Mouse (Mus musculus) liver, embryonic 16.5 days (tissue): ENCODE results near the gene Tmem138. TPM values are rescaled to one million over a fixed set of nuclear protein-coding genes. Genes with fewer than 3 reads are reported as not detected.
"Not testable (repeated sequence)": the region's sequence is repeated elsewhere in the genome, so short reads cannot be mapped to it uniquely, and the experiment has no call there.

ENCODE experiments used
- ATAC-seq: fragments of 200-750 bp; cut with Nextera tagmentation; 2 replicates; pipeline ENCODE4 v1.8.0; 2017; ENCODE audit warnings: low read depth, mild to moderate bottlenecking, moderate number of reproducible peaks, moderate library complexity
- H3K27ac ChIP-seq: fragments of 300-500 bp; sonication (generic); 2 replicates; pipeline ENCODE4 v1.5.1; 2014; ENCODE audit warnings: mild to moderate bottlenecking, low read length
- H3K27me3 ChIP-seq: fragments of 300-500 bp; sonication (generic); 2 replicates; pipeline ENCODE4 v1.6.1; 2014; ENCODE audit warnings: low read depth, low read length, mixed read lengths; ENCODE audit not compliant: control insufficient read depth, insufficient read depth
- H3K36me3 ChIP-seq: fragments of 300-500 bp; sonication (generic); 2 replicates; pipeline ENCODE4 v1.6.1; 2014; ENCODE audit warnings: mild to moderate bottlenecking; ENCODE audit not compliant: control insufficient read depth, insufficient read depth
- H3K4me1 ChIP-seq: fragments of 300-500 bp; sonication (generic); 2 replicates; pipeline ENCODE4 v1.6.1; 2014; ENCODE audit warnings: low read depth, low read length, mixed read lengths; ENCODE audit not compliant: control insufficient read depth
- H3K4me2 ChIP-seq: fragments of 300-500 bp; sonication (generic); 2 replicates; pipeline ENCODE4 v1.6.1; 2014; ENCODE audit warnings: low read depth, low read length, mixed read lengths
- H3K4me3 ChIP-seq: fragments of 300-500 bp; sonication (generic); 2 replicates; pipeline ENCODE4 v1.5.1; 2014; ENCODE audit warnings: low read depth, mild to moderate bottlenecking, low read length
- H3K9ac ChIP-seq: fragments of 300-500 bp; sonication (generic); 2 replicates; pipeline ENCODE4 v1.6.1; 2014; ENCODE audit warnings: low read depth, low read length
- H3K9me3 ChIP-seq: fragments of 300-500 bp; sonication (generic); replicated peaks from 2 replicates; pipeline ENCODE4 v1.6.1; 2016; ENCODE audit warnings: low read length; ENCODE audit not compliant: control insufficient read depth
- whole genome bisulfite sequencing: fragments of 180-500 bp; shearing (Covaris S2); extraction: QIAGEN DNeasy Blood & Tissue Kit; methylation state at CpG from one replicate; pipeline ENCODE4 v1.1.7; 2014; ENCODE audit not compliant: insufficient replicate concordance; 5-methylcytosine and 5-hydroxymethylcytosine counted together
- polyA plus RNA-seq: library from polyadenylated mRNA; unstranded; fragments of >200 nt; fragmentation: Nextera tagmentation; extraction: Ambion mirVana; gene quantifications from 2 replicates; pipeline ENCODE4 v1.2.1, GENCODE M21; 2015

The Tmem138 gene
- polyA plus RNA-seq, 1 experiment from 2014 or later = 10.5 TPM

GRCm38 (mm10) chr19:10560108-10560507, 17.1 kb downstream of the Tmem138 start:
- no peak overlapping the region for H3K4me2 ChIP-seq
- no peak overlapping the region for H3K9ac ChIP-seq
- WGBS = 40% methylated on average over 5 of the region's 5 CpGs
- ATAC-seq = no peak
- H3K27me3 ChIP-seq = no peaks in the 10 kb centered on the region
- H3K36me3 ChIP-seq = no peaks in the 10 kb centered on the region
- no peak overlapping the region for H3K27ac ChIP-seq
- H3K9me3 ChIP-seq = no peaks in the 10 kb centered on the region
- H3K4me1 ChIP-seq = peaks cover 9% of the 10 kb centered on the region
- H3K4me3 ChIP-seq = no peak overlapping the region

- H3K9ac ChIP-seq, H3K9me3 ChIP-seq, H3K4me2 ChIP-seq, ATAC-seq, H3K27ac ChIP-seq, H3K27me3 ChIP-seq, H3K4me3 ChIP-seq, H3K36me3 ChIP-seq: not testable (repeated sequence)
- peaks cover 12% of the 10 kb centered on the region for H3K4me1 ChIP-seq
- whole genome bisulfite sequencing = 67% methylated on average over 4 of the region's 4 CpGs
Measured at GRCm38 (mm10) chr19:10557837-10558375, 19.3 kb downstream of the Tmem138 start.

DNA sequence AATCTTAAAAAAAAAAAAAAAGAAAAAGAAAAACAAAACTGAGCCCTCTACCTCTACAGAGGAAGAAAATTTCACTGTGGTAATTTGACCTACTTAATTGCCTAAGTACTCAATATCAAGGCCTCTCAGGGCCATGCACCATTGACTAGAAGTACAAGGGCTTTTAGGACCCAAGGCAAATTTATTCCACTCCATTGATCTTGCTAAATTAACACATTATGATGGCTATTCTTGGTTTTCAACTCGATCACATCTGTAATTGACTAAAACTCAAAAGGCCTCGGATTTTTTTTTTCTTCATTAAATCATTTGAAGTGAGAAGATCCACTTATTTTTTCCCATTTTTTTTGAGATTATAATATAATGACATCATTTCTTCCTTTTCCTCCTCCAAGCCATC, 19.7 kb downstream of the Tmem138 start:
- Histone ChIP-seq H3K9me3 (no peaks in the 10 kb centered on the region), H3K4me2 (no peak overlapping the region), H3K27me3 (no peaks in the 10 kb centered on the region), H3K4me3 (no peak overlapping the region), H3K4me1 (peaks cover 12% of the 10 kb centered on the region), H3K36me3 (no peaks in the 10 kb centered on the region), H3K27ac (no peak overlapping the region), H3K9ac (no peak overlapping the region)
- no peak for ATAC-seq
- 66% methylated on average over 2 of the region's 2 CpGs for WGBS

- WGBS = 56% methylated on average over 2 of the region's 2 CpGs
- H3K4me1 ChIP-seq = peaks cover 12% of the 10 kb centered on the region
- no peaks in the 10 kb centered on the region for H3K27me3 ChIP-seq
- H3K36me3 ChIP-seq = no peaks in the 10 kb centered on the region
- H3K9me3 ChIP-seq = no peaks in the 10 kb centered on the region
- H3K27ac ChIP-seq = no peak overlapping the region
- H3K4me3 ChIP-seq = no peak overlapping the region
- H3K4me2 ChIP-seq = no peak overlapping the region
- ATAC-seq = no peak
- no peak overlapping the region for H3K9ac ChIP-seq
Measured at GRCm38 (mm10) chr19:10557001-10557400, 20.2 kb downstream of the Tmem138 start.

- ATAC-seq = peak; percentile 99
- Histone ChIP-seq H3K4me2 (peak within 1 kb of the TSS; percentile 74), H3K27ac (peak within 1 kb of the TSS; percentile 78), H3K9me3 (no peaks in the 10 kb centered on the region), H3K36me3 (peaks cover 3% of the 10 kb centered on the region; the same call in 1 of the 2 replicates), H3K4me1 (peaks cover 12% of the 10 kb centered on the region), H3K9ac (peak within 1 kb of the TSS; percentile 82), H3K4me3 (peak within 1 kb of the TSS; percentile 75), H3K27me3 (no peaks in the 10 kb centered on the region)
- 2% methylated on average over 43 of the region's 43 CpGs for WGBS
Measured at GRCm38 (mm10) chr19:10555624-10556510, 21.3 kb downstream of the Tmem138 start, which contains the start of gene Tmem216. Tmem216 (minus strand) TSS chr19:10556238.

- no peaks in the 10 kb centered on the region for H3K27me3 ChIP-seq
- H3K36me3 ChIP-seq = peaks cover 77% of the 10 kb centered on the region
- ATAC-seq = peak; percentile 93
- H3K9ac ChIP-seq = no peak overlapping the region
- H3K9me3 ChIP-seq = no peaks in the 10 kb centered on the region
- H3K4me1 ChIP-seq = no peaks in the 10 kb centered on the region; the same call in 1 of the 2 replicates
- H3K4me2 ChIP-seq = no peak overlapping the region
- no peak overlapping the region for H3K4me3 ChIP-seq
- no peak overlapping the region for H3K27ac ChIP-seq
- WGBS = 38% methylated on average over 5 of the region's 5 CpGs
Measured at GRCm38 (mm10) chr19:10539454-10539853, 37.7 kb downstream of the Tmem138 start.

GRCm38 (mm10) chr19:10530082-10530481, 47.1 kb downstream of the Tmem138 start:
- H3K9me3 ChIP-seq = no peaks in the 10 kb centered on the region
- 95% methylated on average over 1 of the region's 1 CpGs for WGBS
- H3K9ac ChIP-seq = no peak overlapping the region
- H3K27me3 ChIP-seq = no peaks in the 10 kb centered on the region
- peaks cover 49% of the 10 kb centered on the region for H3K36me3 ChIP-seq
- no peak overlapping the region for H3K4me3 ChIP-seq
- ATAC-seq = no peak
- no peak overlapping the region for H3K4me2 ChIP-seq
- H3K4me1 ChIP-seq = peaks cover 13% of the 10 kb centered on the region
- H3K27ac ChIP-seq = no peak overlapping the region

- peak within 1 kb of the TSS; percentile 91 for H3K4me2 ChIP-seq
- peak within 1 kb of the TSS; percentile 99 for H3K4me3 ChIP-seq
- H3K9ac ChIP-seq = peak within 1 kb of the TSS; percentile 99
- WGBS = under 1% methylated on average over 11 of the region's 11 CpGs
- no peaks in the 10 kb centered on the region for H3K9me3 ChIP-seq
- no peak for ATAC-seq
- H3K4me1 ChIP-seq = peaks cover 26% of the 10 kb centered on the region
- H3K36me3 ChIP-seq = peaks cover 17% of the 10 kb centered on the region
- H3K27me3 ChIP-seq = no peaks in the 10 kb centered on the region
- peak within 1 kb of the TSS; percentile 98 for H3K27ac ChIP-seq
Measured at GRCm38 (mm10) chr19:10525910-10526309, 51.3 kb downstream of the Tmem138 start, which contains the start of gene Sdhaf2. Sdhaf2 (minus strand) TSS chr19:10526142.
